Mouse (Mus musculus): ENCODE results near the gene Lmod1. TPM values are rescaled to one million over a fixed set of nuclear protein-coding genes. Genes with fewer than 3 reads are reported as not detected.
A peak's percentile ranks its signal among the peaks of the same experiment; 100 is the strongest.

Gene Lmod1
- polyA plus RNA-seq, 1 experiment from 2014 or later: 4.1 TPM

DNA sequence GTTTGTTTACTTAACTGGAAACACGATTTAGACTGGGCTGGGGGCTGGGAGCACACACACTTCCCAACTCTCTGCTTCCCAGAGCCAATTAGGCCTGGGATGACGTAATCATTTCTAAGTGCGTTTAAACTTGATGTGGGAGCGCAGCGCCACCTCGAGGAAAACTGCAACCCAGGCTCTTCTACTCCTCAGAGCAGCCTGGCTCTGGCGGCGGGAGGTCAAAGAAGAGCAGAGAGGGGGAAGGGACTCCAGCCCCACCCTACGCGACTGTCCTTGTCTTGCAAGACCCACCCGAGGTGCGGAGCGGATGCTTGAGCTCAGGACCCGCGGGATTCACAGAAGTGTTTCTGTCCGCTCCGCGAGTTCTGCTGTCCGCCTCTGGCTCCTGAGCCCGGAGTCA is 43.6 kb downstream of the Lmod1 start:
- peak overlapping the region; percentile 67 for H3K9ac ChIP-seq (ENCODE audit: low read length)
- H3K9me3 ChIP-seq (ENCODE audit: control insufficient read depth, low read length): no peaks in the 10 kb centered on the region
- H3K27ac ChIP-seq (ENCODE audit: low read length): no peak overlapping the region
- H3K4me1 ChIP-seq (replicated peaks; ENCODE audit: control insufficient read depth, insufficient read depth, low read length): peaks cover 3% of the 10 kb centered on the region
- no peaks in the 10 kb centered on the region for H3K27me3 ChIP-seq (ENCODE audit: control insufficient read depth, insufficient read depth, low read depth, low read length)
- H3K36me3 ChIP-seq (ENCODE audit: control insufficient read depth, insufficient read depth, low read length): no peaks in the 10 kb centered on the region
- H3K4me3 ChIP-seq (ENCODE audit: low read length): peak overlapping the region; percentile 49
- H3K4me2 ChIP-seq (ENCODE audit: low read depth, low read length): peak overlapping the region; percentile 81
- WGBS: under 1% methylated on average over 20 of the region's 20 CpGs
- peak; percentile 78 for ATAC-seq (ENCODE audit: low read depth)

DNA sequence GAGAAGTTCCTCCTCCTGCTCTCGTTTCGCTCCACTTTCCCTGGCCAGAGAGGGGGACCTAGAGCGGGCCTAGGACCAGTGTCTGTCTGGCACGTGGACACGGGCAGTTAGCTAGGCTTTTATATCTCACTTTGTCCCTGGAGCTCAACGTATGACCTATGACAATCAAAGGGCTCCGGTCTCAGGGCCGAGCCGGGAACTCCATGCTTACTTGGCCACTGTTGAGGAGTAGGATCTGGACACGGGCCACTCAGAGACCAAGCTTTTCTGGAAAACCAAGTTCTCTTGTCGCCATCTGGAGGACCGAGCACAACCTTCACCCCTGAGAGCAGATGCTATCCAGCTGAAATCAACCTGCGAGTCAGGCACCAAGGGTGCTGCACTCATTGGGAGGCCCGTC is 44.4 kb downstream of the Lmod1 start:
- Histone ChIP-seq H3K4me3 (ENCODE audit: low read length) (peak overlapping the region; percentile 49), H3K4me1 (replicated peaks; ENCODE audit: control insufficient read depth, insufficient read depth, low read length) (peaks cover 5% of the 10 kb centered on the region), H3K9ac (ENCODE audit: low read length) (peak overlapping the region; percentile 67; the same call in 1 of the 2 replicates), H3K27ac (ENCODE audit: low read length) (no peak overlapping the region), H3K36me3 (ENCODE audit: control insufficient read depth, insufficient read depth, low read length) (no peaks in the 10 kb centered on the region), H3K27me3 (ENCODE audit: control insufficient read depth, insufficient read depth, low read depth, low read length) (no peaks in the 10 kb centered on the region), H3K9me3 (ENCODE audit: control insufficient read depth, low read length) (no peaks in the 10 kb centered on the region), H3K4me2 (ENCODE audit: low read depth, low read length) (peak overlapping the region; percentile 81)
- 7% methylated on average over 14 of the region's 14 CpGs for WGBS
- peak; percentile 68 for ATAC-seq (ENCODE audit: low read depth)

DNA sequence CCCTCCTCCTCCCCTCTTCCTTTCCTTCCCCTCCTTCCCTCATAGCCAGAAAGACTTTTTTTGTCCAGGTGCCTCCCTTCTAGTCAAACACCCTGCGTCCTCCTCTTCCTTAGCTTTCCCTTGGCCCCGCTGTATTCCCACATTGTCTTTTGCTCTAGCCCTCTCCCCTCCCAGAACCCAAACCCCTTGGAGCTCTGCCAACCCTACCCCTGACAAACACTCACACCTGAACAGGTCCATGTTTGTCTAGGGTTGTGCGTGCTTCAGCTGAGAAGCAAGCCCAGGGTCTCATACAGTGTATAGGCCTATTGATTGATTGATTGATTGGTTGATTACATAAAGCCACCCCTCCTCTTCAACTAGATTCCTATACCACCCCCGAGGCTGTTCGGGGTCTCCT is 44.8 kb downstream of the Lmod1 start:
- no peaks in the 10 kb centered on the region for H3K9me3 ChIP-seq (ENCODE audit: control insufficient read depth, low read length)
- 60% methylated on average over 5 of the region's 5 CpGs for WGBS
- peaks cover 8% of the 10 kb centered on the region for H3K4me1 ChIP-seq (replicated peaks; ENCODE audit: control insufficient read depth, insufficient read depth, low read length)
- H3K4me3 ChIP-seq (ENCODE audit: low read length): no peak overlapping the region
- no peak overlapping the region for H3K4me2 ChIP-seq (ENCODE audit: low read depth, low read length)
- H3K27ac ChIP-seq (ENCODE audit: low read length): no peak overlapping the region
- H3K36me3 ChIP-seq (ENCODE audit: control insufficient read depth, insufficient read depth, low read length): no peaks in the 10 kb centered on the region
- no peak; the same call in 1 of the 2 replicates for ATAC-seq (ENCODE audit: low read depth)
- no peaks in the 10 kb centered on the region for H3K27me3 ChIP-seq (ENCODE audit: control insufficient read depth, insufficient read depth, low read depth, low read length)
- H3K9ac ChIP-seq (ENCODE audit: low read length): no peak overlapping the region

DNA sequence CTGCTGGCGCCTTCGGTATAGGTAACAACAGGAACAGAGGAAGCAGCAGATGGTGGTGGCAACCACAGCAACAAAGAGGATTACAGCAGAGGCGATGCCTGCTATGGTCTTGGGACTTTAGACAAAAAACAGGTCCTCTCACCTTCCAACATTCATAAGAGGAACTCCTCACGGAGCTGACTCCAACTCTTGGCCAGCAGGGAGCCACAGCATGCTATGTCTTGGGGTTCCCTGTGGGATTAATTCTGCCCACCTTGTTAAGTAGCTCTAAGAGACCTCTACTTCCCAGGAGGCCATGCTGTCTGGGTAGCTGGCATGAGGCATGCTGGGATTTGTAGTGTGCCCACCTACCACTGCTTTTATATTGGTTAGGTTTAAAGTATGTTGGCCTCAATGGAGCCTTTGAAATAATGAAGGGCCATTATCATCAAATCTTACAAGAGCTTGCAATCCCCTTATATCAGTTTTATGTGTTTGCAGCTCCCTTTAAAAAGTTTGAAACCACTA is 48.6 kb downstream of the Lmod1 start:
- Histone ChIP-seq H3K4me1 (replicated peaks; ENCODE audit: control insufficient read depth, insufficient read depth, low read length) (peaks cover 12% of the 10 kb centered on the region), H3K4me2 (ENCODE audit: low read depth, low read length) (no peak overlapping the region), H3K36me3 (ENCODE audit: control insufficient read depth, insufficient read depth, low read length) (no peaks in the 10 kb centered on the region), H3K27ac (ENCODE audit: low read length) (no peak overlapping the region), H3K27me3 (ENCODE audit: control insufficient read depth, insufficient read depth, low read depth, low read length) (no peaks in the 10 kb centered on the region), H3K9me3 (ENCODE audit: control insufficient read depth, low read length) (no peaks in the 10 kb centered on the region), H3K9ac (ENCODE audit: low read length) (no peak overlapping the region), H3K4me3 (ENCODE audit: low read length) (no peak overlapping the region)
- no peak for ATAC-seq (ENCODE audit: low read depth)
- 75% methylated on average over 4 of the region's 4 CpGs for whole genome bisulfite sequencing

DNA sequence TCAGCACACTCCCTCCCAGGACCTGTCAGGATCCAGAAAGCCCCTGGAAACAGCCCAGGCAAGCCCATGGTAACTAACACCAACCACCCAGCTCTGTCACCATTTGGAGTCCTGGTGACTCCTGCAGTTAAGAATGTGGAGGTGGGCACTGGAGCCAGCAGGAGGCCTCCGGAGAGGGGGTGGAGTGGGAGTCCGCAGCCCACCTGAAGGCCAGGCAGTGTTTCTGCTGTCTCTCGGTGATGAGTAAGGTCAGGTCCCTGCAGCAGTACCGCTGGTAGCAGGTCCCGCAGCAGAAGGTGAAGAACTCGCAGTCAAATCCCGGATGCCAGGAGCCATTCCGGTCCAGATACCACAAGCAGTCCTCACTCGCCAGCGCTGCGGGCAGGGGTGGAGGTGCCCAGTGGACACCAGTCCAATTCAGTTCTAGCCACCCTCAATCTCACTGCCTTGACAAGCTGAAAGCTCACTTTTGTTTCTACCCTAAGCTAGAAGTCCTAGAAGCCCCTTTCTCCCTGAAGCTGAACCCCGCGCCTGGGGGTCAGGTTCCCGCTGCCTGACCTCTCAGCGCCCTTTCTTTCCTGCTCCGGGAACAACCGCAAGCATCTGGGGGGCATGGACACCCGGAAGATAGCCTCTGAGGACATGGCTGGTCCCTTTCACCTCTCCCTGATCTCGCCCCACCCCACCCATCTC is 49.7 kb downstream of the Lmod1 start:
- Histone ChIP-seq H3K27ac (ENCODE audit: low read length) (no peak overlapping the region), H3K9ac (ENCODE audit: low read length) (peak overlapping the region; percentile 77), H3K4me3 (ENCODE audit: low read length) (peak overlapping the region; percentile 73), H3K4me1 (replicated peaks; ENCODE audit: control insufficient read depth, insufficient read depth, low read length) (peaks cover 9% of the 10 kb centered on the region), H3K9me3 (ENCODE audit: control insufficient read depth, low read length) (no peaks in the 10 kb centered on the region), H3K27me3 (ENCODE audit: control insufficient read depth, insufficient read depth, low read depth, low read length) (no peaks in the 10 kb centered on the region), H3K4me2 (ENCODE audit: low read depth, low read length) (peak overlapping the region; percentile 98), H3K36me3 (ENCODE audit: control insufficient read depth, insufficient read depth, low read length) (no peaks in the 10 kb centered on the region)
- ATAC-seq (ENCODE audit: low read depth): peak; percentile 20; the same call in 1 of the 2 replicates
- 3% methylated on average over 19 of the region's 19 CpGs for WGBS

DNA sequence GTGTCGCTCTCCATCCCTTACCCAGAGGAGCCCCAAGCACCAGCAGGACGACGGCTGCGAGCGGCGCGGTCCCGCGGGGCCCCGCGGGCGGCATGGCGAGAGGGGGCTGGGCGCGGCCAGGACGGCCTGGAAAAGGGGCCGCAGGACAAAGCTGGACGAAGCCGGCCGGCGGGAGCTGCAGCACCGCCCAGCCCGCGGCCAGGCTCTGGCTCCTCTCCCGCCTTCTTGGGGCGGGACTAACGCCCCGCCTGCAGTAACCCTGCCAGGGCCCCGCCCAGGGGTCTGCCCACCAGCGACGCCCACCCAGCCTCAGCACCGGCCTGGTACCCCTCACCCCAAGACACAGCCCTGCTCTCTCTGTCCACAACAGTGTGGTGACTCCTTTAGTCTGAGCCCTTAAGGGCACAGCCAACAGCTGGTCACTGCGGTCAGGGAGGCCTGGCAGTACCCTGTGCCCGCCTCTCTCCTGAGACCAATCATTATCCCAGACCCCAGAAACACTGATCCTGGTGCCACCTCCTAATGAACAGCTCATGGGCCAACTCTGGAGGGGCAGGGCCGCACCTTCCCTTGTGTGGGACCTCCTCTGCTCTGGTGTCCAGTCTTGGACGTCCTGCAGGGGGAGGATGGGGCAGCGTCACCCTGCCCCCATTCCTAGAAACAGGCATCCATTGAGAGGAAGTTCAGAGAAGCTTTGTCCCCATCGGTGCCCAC is 50.4 kb downstream of the Lmod1 start, which contains the start of gene Shisa4:
Shisa4 (minus strand) TSS at position 370 of the 714 bp plus-strand sequence.
- ATAC-seq (ENCODE audit: low read depth): peak; percentile 94
- peak within 1 kb of the TSS; percentile 98 for H3K4me2 ChIP-seq (ENCODE audit: low read depth, low read length)
- H3K4me3 ChIP-seq (ENCODE audit: low read length): peak within 1 kb of the TSS; percentile 73
- peak within 1 kb of the TSS; percentile 77 for H3K9ac ChIP-seq (ENCODE audit: low read length)
- 1% methylated on average over 38 of the region's 38 CpGs for WGBS
- no peaks in the 10 kb centered on the region for H3K36me3 ChIP-seq (ENCODE audit: control insufficient read depth, insufficient read depth, low read length)
- no peaks in the 10 kb centered on the region for H3K27me3 ChIP-seq (ENCODE audit: control insufficient read depth, insufficient read depth, low read depth, low read length)
- peak within 1 kb of the TSS; percentile 48; the same call in 1 of the 2 replicates for H3K27ac ChIP-seq (ENCODE audit: low read length)
- H3K4me1 ChIP-seq (replicated peaks; ENCODE audit: control insufficient read depth, insufficient read depth, low read length): peaks cover 9% of the 10 kb centered on the region
- no peaks in the 10 kb centered on the region for H3K9me3 ChIP-seq (ENCODE audit: control insufficient read depth, low read length)

DNA sequence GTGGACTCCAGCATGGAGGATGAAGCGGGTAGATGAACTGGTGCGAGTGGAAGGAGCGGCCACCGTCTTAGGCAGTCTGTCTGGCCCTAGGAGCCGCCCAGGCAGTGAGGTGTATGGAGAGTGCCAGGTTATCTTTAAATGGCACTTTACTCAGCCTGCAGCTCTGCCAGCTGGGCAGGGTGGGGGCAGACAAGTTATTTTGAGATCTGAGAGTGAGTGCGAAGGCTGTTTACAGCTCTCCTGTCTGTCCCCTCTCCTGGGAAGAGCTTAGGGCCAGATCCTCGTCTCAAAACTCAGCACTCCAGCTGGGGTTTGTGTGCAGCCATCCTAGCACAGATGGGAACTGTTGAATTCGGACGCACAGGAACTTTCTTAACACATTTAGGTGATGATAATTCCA is 54.0 kb downstream of the Lmod1 start:
- Histone ChIP-seq H3K4me2 (ENCODE audit: low read depth, low read length) (no peak overlapping the region), H3K27ac (ENCODE audit: low read length) (no peak overlapping the region), H3K36me3 (ENCODE audit: control insufficient read depth, insufficient read depth, low read length) (peaks cover 4% of the 10 kb centered on the region), H3K9me3 (ENCODE audit: control insufficient read depth, low read length) (no peaks in the 10 kb centered on the region), H3K4me3 (ENCODE audit: low read length) (no peak overlapping the region), H3K9ac (ENCODE audit: low read length) (no peak overlapping the region), H3K4me1 (replicated peaks; ENCODE audit: control insufficient read depth, insufficient read depth, low read length) (peaks cover 9% of the 10 kb centered on the region), H3K27me3 (ENCODE audit: control insufficient read depth, insufficient read depth, low read depth, low read length) (no peaks in the 10 kb centered on the region)
- WGBS: 45% methylated on average over 9 of the region's 9 CpGs
- no peak for ATAC-seq (ENCODE audit: low read depth)

DNA sequence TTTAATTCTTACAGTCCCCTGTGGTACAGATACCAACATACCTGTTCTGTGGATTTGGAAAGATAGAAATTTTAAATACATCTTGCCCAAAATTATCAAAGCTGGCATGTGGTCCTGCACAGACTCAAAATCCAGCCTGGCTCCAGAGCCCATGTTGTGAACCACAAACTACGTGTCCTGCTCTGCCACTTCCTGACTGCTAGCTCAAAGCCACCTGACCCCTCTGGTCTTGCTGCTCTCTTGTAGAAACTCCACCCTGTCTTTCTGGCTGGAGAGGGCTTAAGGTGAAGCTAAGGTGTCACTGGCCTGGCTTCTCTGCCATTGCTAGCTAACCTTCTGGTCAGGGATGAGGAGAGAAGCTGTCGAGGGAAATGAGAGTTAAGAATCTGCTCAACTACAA is 54.4 kb downstream of the Lmod1 start:
- no peak overlapping the region for H3K27ac ChIP-seq (ENCODE audit: low read length)
- no peaks in the 10 kb centered on the region for H3K9me3 ChIP-seq (ENCODE audit: control insufficient read depth, low read length)
- H3K4me1 ChIP-seq (replicated peaks; ENCODE audit: control insufficient read depth, insufficient read depth, low read length): peaks cover 6% of the 10 kb centered on the region
- ATAC-seq (ENCODE audit: low read depth): no peak
- no peak overlapping the region for H3K4me3 ChIP-seq (ENCODE audit: low read length)
- no peak overlapping the region for H3K9ac ChIP-seq (ENCODE audit: low read length)
- H3K27me3 ChIP-seq (ENCODE audit: control insufficient read depth, insufficient read depth, low read depth, low read length): no peaks in the 10 kb centered on the region
- no peak overlapping the region for H3K4me2 ChIP-seq (ENCODE audit: low read depth, low read length)
- whole genome bisulfite sequencing: 39% methylated on average over 2 of the region's 2 CpGs
- H3K36me3 ChIP-seq (ENCODE audit: control insufficient read depth, insufficient read depth, low read length): peaks cover 8% of the 10 kb centered on the region
